In genomic region chr10:125784896-125785295, GRCm38 (mm10) we compare ENCODE assay signal across 8 mouse cellular contexts.
DNase-seq lines count a peak whose midpoint lies in the region; ATAC-seq and TF ChIP-seq lines count a peak whose summit lies in the region.

No protein-coding gene starts in this region.

- peak in 1 of 2 experiments; percentile 37 for DNase-seq in layer of hippocampus, adult 2 months (ENCODE audit: low spot score in 2 of 2)
- no peak for DNase-seq in layer of hippocampus, adult 9-11 months
- DNase-seq in liver: peak; percentile 37
- no peak for DNase-seq in thymus, postnatal 10 days (ENCODE audit: low spot score in 2 of 2)
- DNase-seq in spleen, postnatal 36 days (ENCODE audit: low spot score in 2 of 2): no peak

- H3K4me3 ChIP-seq in layer of hippocampus, adult 2 months: no peak overlapping the region
- H3K4me3 ChIP-seq in embryonic facial prominence, embryonic 12.5 days: no peak overlapping the region
- H3K4me3 ChIP-seq in hindbrain, embryonic 13.5 days: no peak overlapping the region
- H3K4me3 ChIP-seq in midbrain, embryonic 16.5 days (ENCODE audit: low read depth, low read length): no peak overlapping the region

- H3K4me2 ChIP-seq in embryonic facial prominence, embryonic 12.5 days (replicated peaks): no peak overlapping the region
- no peak overlapping the region for H3K4me2 ChIP-seq in hindbrain, embryonic 13.5 days
- no peak overlapping the region for H3K4me2 ChIP-seq in midbrain, embryonic 16.5 days (ENCODE audit: low read length)

- H3K27ac ChIP-seq in layer of hippocampus, adult 2 months: no peak overlapping the region
- peak overlapping the region; percentile 94 for H3K27ac ChIP-seq in embryonic facial prominence, embryonic 12.5 days
- no peak overlapping the region for H3K27ac ChIP-seq in hindbrain, embryonic 13.5 days
- H3K27ac ChIP-seq in midbrain, embryonic 16.5 days (ENCODE audit: low read length): no peak overlapping the region

- ATAC-seq in embryonic facial prominence, embryonic 12.5 days (ENCODE audit: insufficient number of reproducible peaks, insufficient read depth, low FRiP score, low TSS enrichment): no peak
- ATAC-seq in hindbrain, embryonic 13.5 days (ENCODE audit: low FRiP score): 0 out of 2 replicates have a peak, but pooled peaks have one; percentile 58
- ATAC-seq in midbrain, embryonic 16.5 days: peak; percentile 66; the same call in 1 of the 2 replicates

- no peaks in the 10 kb centered on the region for H3K27me3 ChIP-seq in embryonic facial prominence, embryonic 12.5 days
- no peaks in the 10 kb centered on the region for H3K27me3 ChIP-seq in hindbrain, embryonic 13.5 days
- no peaks in the 10 kb centered on the region for H3K27me3 ChIP-seq in midbrain, embryonic 16.5 days (ENCODE audit: control insufficient read depth, insufficient read depth, low read depth, low read length)

- TF ChIP-seq CTCF in layer of hippocampus, adult 2 months (conservative IDR thresholded peaks at IDR 0.05): peak; percentile 71

- peaks cover 50% of the 10 kb centered on the region for H3K4me1 ChIP-seq in embryonic facial prominence, embryonic 12.5 days
- peaks cover 25% of the 10 kb centered on the region for H3K4me1 ChIP-seq in hindbrain, embryonic 13.5 days (replicated peaks)
- peaks cover 22% of the 10 kb centered on the region for H3K4me1 ChIP-seq in midbrain, embryonic 16.5 days (ENCODE audit: control insufficient read depth, insufficient read depth, low read length)

- no peaks in the 10 kb centered on the region for H3K36me3 ChIP-seq in embryonic facial prominence, embryonic 12.5 days
- H3K36me3 ChIP-seq in hindbrain, embryonic 13.5 days: no peaks in the 10 kb centered on the region
- no peaks in the 10 kb centered on the region for H3K36me3 ChIP-seq in midbrain, embryonic 16.5 days (ENCODE audit: control insufficient read depth, insufficient read depth, low read length)

- peaks cover 3% of the 10 kb centered on the region; the same call in 1 of the 2 replicates for H3K9me3 ChIP-seq in embryonic facial prominence, embryonic 12.5 days
- H3K9me3 ChIP-seq in hindbrain, embryonic 13.5 days: no peaks in the 10 kb centered on the region
- H3K9me3 ChIP-seq in midbrain, embryonic 16.5 days (replicated peaks; ENCODE audit: control insufficient read depth, low read length, poor library complexity, severe bottlenecking): no peaks in the 10 kb centered on the region

- 14% methylated on average over 2 of the region's 2 CpGs for WGBS in embryonic facial prominence, embryonic 12.5 days
- WGBS in hindbrain, embryonic 13.5 days: 36% methylated on average over 2 of the region's 2 CpGs
- 27% methylated on average over 2 of the region's 2 CpGs for whole genome bisulfite sequencing in midbrain, embryonic 16.5 days

- no peak overlapping the region for H3K9ac ChIP-seq in embryonic facial prominence, embryonic 12.5 days
- no peak overlapping the region for H3K9ac ChIP-seq in hindbrain, embryonic 13.5 days
- no peak overlapping the region for H3K9ac ChIP-seq in midbrain, embryonic 16.5 days (ENCODE audit: low read depth, low read length)
